Mouse (Mus musculus) thymus, adult 2 months (tissue): ENCODE measurements around the gene Zbtb20.

Experiments used
- CTCF ChIP-seq: fragments of 200-500 bp; IDR thresholded peaks from 2 replicates; pipeline ENCODE4 v1.5.1; 2012; ENCODE audit warnings: mild to moderate bottlenecking, control low read depth, low read length, moderate library complexity, borderline replicate concordance; ENCODE audit not compliant: control insufficient read depth, poor library complexity, insufficient read depth; ENCODE audit errors: extremely low read depth
- POLR2A ChIP-seq: fragments of 200-500 bp; IDR thresholded peaks from 2 replicates; pipeline ENCODE4 v1.6.1; 2012; ENCODE audit warnings: mild to moderate bottlenecking, low read length, control low read depth, moderate library complexity; ENCODE audit not compliant: control insufficient read depth, poor library complexity, insufficient read depth; ENCODE audit errors: extremely low read depth

GRCm38 (mm10) chr16:42998896-42999295 is 123.2 kb downstream of the Zbtb20 start:
- TF ChIP-seq POLR2A (no peak), CTCF (no peak)
